Mouse (Mus musculus) bone marrow macrophage, adult 2 months (primary cell): ENCODE measurements around the gene Diaph2.

Experiments used
- CTCF ChIP-seq: IDR thresholded peaks from 2 replicates; pipeline ENCODE4 v1.5.1; 2012; ENCODE audit warnings: low read depth, mild to moderate bottlenecking, low read length, moderate library complexity
- POLR2A ChIP-seq: IDR thresholded peaks from 2 replicates; pipeline ENCODE4 v1.6.1; 2012; ENCODE audit warnings: mild to moderate bottlenecking, low read depth, low read length, borderline replicate concordance

GRCm38 (mm10) chrX:129749102-129749501, 440 bp upstream of the Diaph2 start:
- TF ChIP-seq POLR2A: no peak
- no peak for TF ChIP-seq CTCF
